Mouse (Mus musculus): ENCODE data around the gene Klf11. TPM values are rescaled to one million over a fixed set of nuclear protein-coding genes. Genes with fewer than 3 reads are reported as not detected.
A peak's percentile ranks its signal among the peaks of the same experiment; 100 is the strongest.

Klf11 gene
- polyA plus RNA-seq (2012; ENCODE audit: insufficient read depth, insufficient read length, missing spikeins): 5.5 and 6.7 TPM in 2 replicates

GRCm38 (mm10) chr12:24651063-24651557 lies at the start of gene Klf11:
Gene Klf11 (plus strand): TSS chr12:24651274.
- Histone ChIP-seq H3K27ac (ENCODE audit: insufficient read depth, low read depth, low read length) (peak within 1 kb of the TSS; percentile 49), H3K4me1 (ENCODE audit: control insufficient read depth, insufficient read depth, low read length) (peaks cover 16% of the 10 kb centered on the region), H3K4me3 (ENCODE audit: insufficient read depth, low read length) (peak within 1 kb of the TSS; percentile 97)
- no peak for TF ChIP-seq POLR2A (IDR thresholded peaks at IDR 0.05; ENCODE audit: borderline replicate concordance, low read depth, low read length)
- no peak for TF ChIP-seq CTCF (IDR thresholded peaks at IDR 0.05; ENCODE audit: low read depth, low read length)

- TF ChIP-seq POLR2A (IDR thresholded peaks at IDR 0.05; ENCODE audit: borderline replicate concordance, low read depth, low read length): no peak
- TF ChIP-seq CTCF (IDR thresholded peaks at IDR 0.05; ENCODE audit: low read depth, low read length): peak; percentile 69
- Histone ChIP-seq H3K27ac (ENCODE audit: insufficient read depth, low read depth, low read length) (no peak overlapping the region), H3K4me1 (ENCODE audit: control insufficient read depth, insufficient read depth, low read length) (no peaks in the 10 kb centered on the region), H3K4me3 (ENCODE audit: insufficient read depth, low read length) (no peak overlapping the region)
Measured at GRCm38 (mm10) chr12:24603266-24603665, 47.8 kb upstream of the Klf11 start.

- Histone ChIP-seq H3K4me3 (ENCODE audit: insufficient read depth, low read length) (no peak overlapping the region), H3K4me1 (ENCODE audit: control insufficient read depth, insufficient read depth, low read length) (no peaks in the 10 kb centered on the region), H3K27ac (ENCODE audit: insufficient read depth, low read depth, low read length) (no peak overlapping the region)
- TF ChIP-seq CTCF (IDR thresholded peaks at IDR 0.05; ENCODE audit: low read depth, low read length): no peak
- no peak for TF ChIP-seq POLR2A (IDR thresholded peaks at IDR 0.05; ENCODE audit: borderline replicate concordance, low read depth, low read length)
Measured at GRCm38 (mm10) chr12:24606166-24606565, 44.9 kb upstream of the Klf11 start.

GRCm38 (mm10) chr12:24612591-24612990 lies 38.5 kb upstream of the Klf11 start:
- no peak overlapping the region for H3K4me3 ChIP-seq (ENCODE audit: insufficient read depth, low read length)
- no peaks in the 10 kb centered on the region for H3K4me1 ChIP-seq (ENCODE audit: control insufficient read depth, insufficient read depth, low read length)
- TF ChIP-seq CTCF (IDR thresholded peaks at IDR 0.05; ENCODE audit: low read depth, low read length): no peak
- no peak for TF ChIP-seq POLR2A (IDR thresholded peaks at IDR 0.05; ENCODE audit: borderline replicate concordance, low read depth, low read length)
- no peak overlapping the region for H3K27ac ChIP-seq (ENCODE audit: insufficient read depth, low read depth, low read length)

GRCm38 (mm10) chr12:24614452-24615075 lies 36.5 kb upstream of the Klf11 start:
- Histone ChIP-seq H3K4me3 (ENCODE audit: insufficient read depth, low read length) (no peak overlapping the region), H3K27ac (ENCODE audit: insufficient read depth, low read depth, low read length) (no peak overlapping the region), H3K4me1 (ENCODE audit: control insufficient read depth, insufficient read depth, low read length) (no peaks in the 10 kb centered on the region)
- TF ChIP-seq CTCF (IDR thresholded peaks at IDR 0.05; ENCODE audit: low read depth, low read length) (no peak), POLR2A (IDR thresholded peaks at IDR 0.05; ENCODE audit: borderline replicate concordance, low read depth, low read length) (no peak)

- Histone ChIP-seq H3K27ac (ENCODE audit: insufficient read depth, low read depth, low read length) (no peak overlapping the region), H3K4me3 (ENCODE audit: insufficient read depth, low read length) (no peak overlapping the region), H3K4me1 (ENCODE audit: control insufficient read depth, insufficient read depth, low read length) (no peaks in the 10 kb centered on the region)
- TF ChIP-seq POLR2A (IDR thresholded peaks at IDR 0.05; ENCODE audit: borderline replicate concordance, low read depth, low read length) (no peak), CTCF (IDR thresholded peaks at IDR 0.05; ENCODE audit: low read depth, low read length) (no peak)
Measured at GRCm38 (mm10) chr12:24615140-24615539, 35.9 kb upstream of the Klf11 start.

- no peak overlapping the region for H3K27ac ChIP-seq (ENCODE audit: insufficient read depth, low read depth, low read length)
- H3K4me1 ChIP-seq (ENCODE audit: control insufficient read depth, insufficient read depth, low read length): no peaks in the 10 kb centered on the region
- TF ChIP-seq POLR2A (IDR thresholded peaks at IDR 0.05; ENCODE audit: borderline replicate concordance, low read depth, low read length) (no peak), CTCF (IDR thresholded peaks at IDR 0.05; ENCODE audit: low read depth, low read length) (no peak)
- H3K4me3 ChIP-seq (ENCODE audit: insufficient read depth, low read length): no peak overlapping the region
Measured at GRCm38 (mm10) chr12:24619436-24619835, 31.6 kb upstream of the Klf11 start.

- Histone ChIP-seq H3K27ac (ENCODE audit: insufficient read depth, low read depth, low read length) (no peak overlapping the region), H3K4me1 (ENCODE audit: control insufficient read depth, insufficient read depth, low read length) (no peaks in the 10 kb centered on the region), H3K4me3 (ENCODE audit: insufficient read depth, low read length) (no peak overlapping the region)
- TF ChIP-seq POLR2A (IDR thresholded peaks at IDR 0.05; ENCODE audit: borderline replicate concordance, low read depth, low read length) (no peak), CTCF (IDR thresholded peaks at IDR 0.05; ENCODE audit: low read depth, low read length) (no peak)
Measured at GRCm38 (mm10) chr12:24623486-24624251, 27.4 kb upstream of the Klf11 start.

GRCm38 (mm10) chr12:24626401-24626800 lies 24.7 kb upstream of the Klf11 start:
- Histone ChIP-seq H3K4me1 (ENCODE audit: control insufficient read depth, insufficient read depth, low read length) (no peaks in the 10 kb centered on the region), H3K4me3 (ENCODE audit: insufficient read depth, low read length) (no peak overlapping the region), H3K27ac (ENCODE audit: insufficient read depth, low read depth, low read length) (no peak overlapping the region)
- no peak for TF ChIP-seq POLR2A (IDR thresholded peaks at IDR 0.05; ENCODE audit: borderline replicate concordance, low read depth, low read length)
- no peak for TF ChIP-seq CTCF (IDR thresholded peaks at IDR 0.05; ENCODE audit: low read depth, low read length)

GRCm38 (mm10) chr12:24627215-24627614 lies 23.9 kb upstream of the Klf11 start:
- Histone ChIP-seq H3K4me1 (ENCODE audit: control insufficient read depth, insufficient read depth, low read length) (no peaks in the 10 kb centered on the region), H3K4me3 (ENCODE audit: insufficient read depth, low read length) (no peak overlapping the region), H3K27ac (ENCODE audit: insufficient read depth, low read depth, low read length) (no peak overlapping the region)
- TF ChIP-seq POLR2A (IDR thresholded peaks at IDR 0.05; ENCODE audit: borderline replicate concordance, low read depth, low read length): no peak
- no peak for TF ChIP-seq CTCF (IDR thresholded peaks at IDR 0.05; ENCODE audit: low read depth, low read length)

Data from bone marrow macrophage, adult 2 months (primary cell).